Mouse (Mus musculus) monocyte, adult 2 months (primary cell): ENCODE results near the gene Uap1l1.
A peak's percentile ranks its signal among the peaks of the same experiment; 100 is the strongest.

ENCODE experiments used
- DNase-seq, 2 experiments: peaks; one replicate each; pipeline ENCODE4 v3.0.0; 2022; ENCODE audit warnings: low spot score in 2 of 2, low read depth in 1 of 2

The Uap1l1 gene

DNA sequence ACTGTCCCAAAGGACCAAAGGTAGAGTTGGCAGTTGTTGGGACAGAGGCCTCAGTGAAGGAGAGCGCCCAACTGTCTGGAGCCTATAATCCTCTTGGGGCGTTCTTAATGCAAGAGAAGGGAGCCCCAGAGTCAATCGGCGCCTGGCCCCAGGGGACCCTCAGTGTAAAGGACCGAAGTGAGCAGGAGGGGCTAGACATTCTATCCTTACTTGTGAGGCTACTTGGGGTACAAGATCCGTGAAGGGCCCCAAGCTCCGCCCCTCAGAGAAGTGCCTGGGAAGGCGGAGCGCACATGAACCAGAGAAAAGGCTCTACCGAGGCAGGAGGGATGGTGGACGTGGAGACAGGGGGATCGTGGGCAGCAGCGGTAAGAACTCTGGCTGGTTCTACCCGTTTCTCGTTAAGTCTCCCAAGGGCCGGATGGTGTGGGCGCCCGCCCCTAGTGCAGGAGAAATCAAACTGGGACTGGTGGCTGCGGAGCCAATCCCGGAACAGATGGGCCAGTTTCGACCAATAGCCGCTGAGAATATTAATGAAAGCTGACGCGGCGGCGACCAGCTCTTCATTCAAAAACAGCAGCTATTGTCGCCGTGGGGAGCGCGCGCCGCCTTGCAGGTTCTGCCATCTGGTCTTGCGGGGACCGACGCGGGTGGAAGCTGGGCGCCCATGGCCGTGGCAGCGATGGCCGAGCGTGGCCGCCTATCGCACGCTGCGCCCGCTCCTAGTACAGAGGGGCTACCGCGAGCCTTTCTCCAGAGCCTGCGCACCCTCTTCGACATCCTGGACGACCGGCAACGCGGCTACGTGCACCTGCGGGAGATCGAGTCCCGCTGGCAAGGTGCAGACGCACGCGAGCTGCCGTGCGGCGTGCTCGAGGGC lies 6.5 kb upstream of the Uap1l1 start, which contains the start of gene Sapcd2:
Sapcd2 (plus strand) TSS at position 558 of the 880 bp plus-strand sequence.
- peak; percentile 62 to 73 for DNase-seq

GRCm38 (mm10) chr2:25369996-25370395 lies 4.5 kb upstream of the Uap1l1 start:
- DNase-seq, result no peak

DNA sequence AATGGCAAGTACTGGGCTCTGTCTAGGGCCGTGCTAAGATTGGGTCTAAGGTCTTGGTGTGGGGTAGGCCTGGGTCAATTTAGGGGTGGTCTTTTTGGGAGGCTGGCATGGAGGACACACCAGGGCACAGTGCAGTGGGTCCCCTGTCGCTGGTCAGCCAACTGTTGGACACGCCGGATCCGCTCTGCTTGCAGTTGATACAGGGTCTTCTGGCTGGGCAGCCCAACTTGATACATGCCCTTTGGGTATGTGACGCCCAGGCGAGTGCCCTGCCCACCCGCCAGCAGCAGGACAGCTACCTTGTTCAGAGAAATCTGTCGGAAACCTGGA lies 756 bp downstream of the Uap1l1 start:
- DNase-seq, result no peak

DNA sequence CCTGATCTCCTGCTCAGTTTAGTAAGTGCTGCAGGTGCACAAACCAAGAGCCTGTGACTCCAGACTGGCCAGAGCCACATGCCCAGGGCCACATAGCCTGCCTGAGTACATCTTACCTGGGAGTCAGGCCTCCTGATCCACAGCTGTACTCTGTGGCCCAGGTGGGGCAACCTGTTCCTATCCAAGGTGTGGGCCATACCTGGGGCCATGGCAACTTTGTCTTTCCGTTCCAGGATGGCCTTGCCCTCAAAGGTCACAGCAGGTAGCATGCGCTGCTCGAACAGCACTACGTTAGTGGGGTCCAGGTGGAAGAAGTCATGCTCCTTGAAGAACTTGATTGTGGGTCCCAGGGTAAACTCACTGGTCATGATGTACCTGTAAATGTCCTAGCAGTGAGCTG lies 1.2 kb downstream of the Uap1l1 start:
- no peak for DNase-seq

- no peak for DNase-seq
Measured at GRCm38 (mm10) chr2:25363478-25364178, 1.9 kb downstream of the Uap1l1 start.

- no peak for DNase-seq
Measured at GRCm38 (mm10) chr2:25359848-25360247, 5.6 kb downstream of the Uap1l1 start.

- peak; percentile 31 to 77 for DNase-seq
Measured at GRCm38 (mm10) chr2:25356208-25357079, 9.0 kb downstream of the Uap1l1 start, which contains the start of gene Dpp7. Gene Dpp7, minus strand, starts transcription at chr2:25356359.

GRCm38 (mm10) chr2:25355419-25356066 lies 9.9 kb downstream of the Uap1l1 start:
- DNase-seq, result no peak

DNA sequence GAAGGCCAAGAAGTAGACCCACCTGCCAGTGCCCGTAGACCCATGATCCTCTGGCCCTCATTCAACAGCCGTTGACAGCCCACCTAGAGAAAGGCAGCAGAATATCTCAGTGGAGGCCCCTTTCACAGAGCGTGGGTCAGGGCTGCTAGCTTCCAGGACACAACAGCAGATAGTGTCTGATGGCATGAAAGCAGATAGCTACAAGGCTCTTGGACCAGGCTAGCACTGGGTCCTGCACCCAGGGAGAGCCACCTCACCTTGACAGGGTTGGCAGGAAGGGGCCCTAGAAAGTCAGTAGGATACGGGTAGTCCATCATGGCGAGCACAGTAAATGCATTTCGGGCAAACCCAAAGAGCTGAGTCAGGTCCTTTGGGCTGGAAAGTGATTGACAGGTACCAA lies 11.3 kb downstream of the Uap1l1 start:
- DNase-seq, result no peak

DNA sequence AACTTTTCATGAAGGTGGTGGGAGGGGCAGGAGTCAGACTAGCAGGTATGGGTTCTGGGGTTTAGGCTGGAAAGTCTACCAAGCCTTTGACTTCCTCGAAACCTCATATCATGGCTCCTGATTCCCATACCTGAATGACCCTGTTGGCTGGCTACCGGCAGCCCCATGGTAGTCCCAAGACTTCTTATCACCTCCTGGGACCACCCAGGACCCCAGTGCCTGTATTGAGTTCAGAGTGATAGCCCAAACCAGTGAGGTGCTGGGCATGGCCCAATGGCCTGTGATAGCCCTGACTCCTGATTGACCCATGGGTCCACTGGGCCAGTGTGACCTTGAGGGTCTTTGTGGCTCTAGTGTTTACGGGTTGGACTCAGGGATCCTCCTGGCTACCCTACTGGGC lies 14.8 kb downstream of the Uap1l1 start:
- no peak for DNase-seq

- DNase-seq, result no peak
Measured at GRCm38 (mm10) chr2:25349499-25349898, 16.0 kb downstream of the Uap1l1 start.

DNA sequence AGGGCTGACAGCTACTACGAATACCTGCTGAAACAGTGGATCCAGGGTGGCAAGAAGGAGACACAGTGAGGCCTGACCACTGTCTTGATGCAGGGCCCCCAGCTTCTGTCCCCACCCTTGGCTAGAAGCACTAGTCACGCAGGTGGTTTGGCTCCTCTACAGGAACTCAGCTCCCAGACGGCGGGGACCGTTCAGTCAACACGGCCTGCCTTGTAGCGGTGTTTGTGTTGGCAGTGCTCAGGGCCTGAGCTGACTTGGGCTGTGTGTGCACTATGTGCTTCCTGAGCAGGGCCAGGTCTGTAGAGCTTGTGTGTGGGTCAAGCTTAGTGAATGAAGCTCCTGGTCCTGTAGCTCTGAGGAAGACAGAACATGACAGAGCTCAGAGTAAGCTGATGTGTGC lies 17.3 kb downstream of the Uap1l1 start:
- no peak for DNase-seq

DNA sequence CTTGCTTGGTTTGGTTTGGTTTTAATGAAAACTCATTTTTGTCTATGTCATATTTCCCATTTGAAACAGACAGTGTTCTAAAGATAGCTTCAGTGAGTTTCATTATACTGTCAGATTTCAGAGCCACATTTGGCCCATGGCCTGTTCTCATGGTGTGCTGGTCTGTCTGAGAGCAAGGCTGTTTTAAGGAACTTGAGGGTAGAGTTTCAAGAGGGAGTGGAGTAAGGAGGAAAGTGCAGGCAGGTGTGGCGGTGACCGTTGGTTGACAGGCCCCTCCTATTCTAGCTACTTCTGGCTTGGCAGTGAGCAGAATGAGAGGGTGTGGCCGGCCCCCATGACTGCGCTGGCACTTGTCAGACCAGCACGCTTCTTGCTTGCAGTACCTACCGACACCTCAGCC lies 27.2 kb downstream of the Uap1l1 start:
- DNase-seq, result no peak

DNA sequence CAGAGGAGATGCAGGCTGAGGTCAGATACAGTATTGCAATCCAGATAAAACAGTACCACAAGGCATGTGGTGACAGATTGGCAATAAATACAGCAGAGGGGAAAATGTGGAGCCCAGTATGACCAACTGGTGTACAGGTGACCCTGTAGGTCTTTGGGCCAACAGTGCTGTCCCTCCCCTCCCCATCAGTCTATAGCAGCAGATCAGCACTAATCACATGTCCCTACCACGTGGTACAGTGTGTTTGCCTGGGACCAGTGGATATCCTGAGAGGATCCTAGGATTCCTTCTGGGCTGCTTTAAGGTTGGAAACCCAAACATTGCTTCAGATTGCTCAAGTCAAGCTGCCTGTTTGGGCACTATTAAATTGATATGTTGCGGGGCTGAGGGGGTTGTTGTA lies 31.9 kb downstream of the Uap1l1 start:
- DNase-seq, result no peak

GRCm38 (mm10) chr2:25332286-25333160 lies 33.0 kb downstream of the Uap1l1 start, which contains the start of gene Man1b1:
Gene Man1b1, plus strand, starts transcription at chr2:25332338.
- DNase-seq, result peak; percentile 98 to 99

DNA sequence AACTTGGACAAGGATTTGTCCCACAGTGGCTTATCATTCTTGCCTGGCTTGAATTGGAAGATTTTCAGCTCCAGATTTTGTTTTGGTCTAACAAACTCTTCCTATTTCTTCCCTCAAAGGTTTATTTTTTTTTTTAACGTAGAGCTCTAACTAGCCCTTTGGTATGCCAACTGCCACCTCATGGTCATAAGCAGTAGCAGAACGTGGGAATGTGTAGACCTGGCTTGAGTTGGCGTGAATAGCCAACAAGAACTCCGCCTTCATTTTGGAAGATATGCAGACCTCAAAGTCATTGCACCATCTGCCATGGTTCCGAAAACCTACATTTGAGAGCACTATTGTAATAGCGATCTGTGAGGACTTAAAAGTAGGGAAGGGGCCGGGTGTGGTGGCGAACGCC lies 34.0 kb downstream of the Uap1l1 start:
- no peak for DNase-seq

DNA sequence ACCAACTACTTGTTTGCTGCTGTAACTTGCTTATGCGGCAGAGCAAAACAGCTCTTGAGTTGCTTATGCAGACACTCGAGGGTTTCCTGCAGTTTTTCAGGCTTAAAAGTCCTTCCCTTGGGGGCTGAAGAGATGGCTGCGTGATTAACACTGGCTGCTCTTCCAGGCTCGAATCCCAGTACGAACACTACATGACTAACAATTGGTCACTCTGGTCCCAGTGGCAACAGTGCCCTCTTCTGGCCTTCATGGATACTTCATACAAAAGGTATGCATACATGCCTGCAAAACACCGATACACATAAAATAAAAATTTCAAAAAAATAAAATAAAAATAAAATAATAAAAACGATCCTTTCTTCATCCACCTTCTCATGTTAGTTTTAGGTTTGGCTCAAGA lies 37.0 kb downstream of the Uap1l1 start:
- DNase-seq, result no peak

DNA sequence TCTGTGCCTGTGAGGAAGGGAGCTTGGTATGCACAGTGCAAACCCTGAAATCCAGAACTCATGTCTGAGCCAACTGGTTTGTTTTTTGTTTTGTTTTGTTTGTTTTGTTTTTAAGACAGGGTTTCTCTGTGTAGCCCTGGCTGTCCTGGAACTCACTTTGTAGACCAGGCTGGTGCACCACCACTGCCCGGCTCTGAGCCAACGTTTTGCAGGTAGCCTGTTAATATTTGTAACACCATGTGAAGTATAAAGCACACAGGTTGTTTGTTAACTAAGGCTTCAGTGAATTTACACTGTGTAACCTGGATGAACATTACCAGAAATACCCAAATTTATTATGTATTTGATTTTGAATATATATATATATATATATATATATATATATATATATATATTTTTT lies 39.4 kb downstream of the Uap1l1 start:
- DNase-seq, result no peak

DNA sequence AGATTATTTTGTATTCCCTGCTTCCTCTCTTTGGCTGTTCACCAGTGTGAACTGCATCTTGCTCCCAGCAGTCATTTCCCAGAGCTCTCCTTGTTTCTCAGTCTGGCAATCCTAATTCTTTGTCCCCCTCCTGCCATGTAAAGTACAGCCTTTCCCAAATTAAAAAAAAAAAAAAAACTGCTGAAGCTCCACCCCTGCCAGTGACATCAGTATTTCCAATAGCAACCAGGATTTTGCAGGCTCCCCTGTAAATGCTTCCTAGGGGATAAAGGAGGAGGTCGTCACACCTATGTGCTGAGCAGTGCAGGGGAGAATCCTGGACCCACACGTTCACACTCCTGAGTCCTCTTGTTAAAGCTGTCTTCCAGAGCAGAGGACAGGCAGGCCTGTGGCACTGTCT lies 45.4 kb downstream of the Uap1l1 start:
- no peak for DNase-seq
